Mouse (Mus musculus) Patski (cell line): ENCODE data around the gene Smyd1. TPM values are rescaled to one million over a fixed set of nuclear protein-coding genes. Genes with fewer than 3 reads are reported as not detected.
"Not testable (repeated sequence)": the region's sequence is repeated elsewhere in the genome, so short reads cannot be mapped to it uniquely, and the experiment has no call there.

Source experiments
- ATAC-seq: fragments of 100-300 bp; one replicate; pipeline ENCODE4 v1.8.0; 2021
- CTCF ChIA-PET: fragments of 350-600 bp; sonication (Branson Sonifier 250); formaldehyde crosslinking; loops from one replicate; lab custom pipeline; 2022; ENCODE audit warnings: inconsistent platforms; lab: Charles Lee
- POLR2A ChIA-PET: fragments of 350-600 bp; sonication (Branson Sonifier 250); formaldehyde crosslinking; loops from one replicate; lab custom pipeline; 2022; ENCODE audit warnings: antibody characterized with exemption, inconsistent platforms; lab: Charles Lee
- DNase-seq: peaks from one replicate; pipeline ENCODE4 v3.0.0-alpha.2; 2011; ENCODE audit warnings: low read depth, low spot score
- H3K27me3 ChIP-seq: fragments of 371-371 bp; one replicate; pipeline ENCODE4 v1.5.1; 2021
- CTCF ChIP-seq: fragments of 100-300 bp; IDR thresholded peaks from one replicate; pipeline ENCODE4 v1.5.1; 2021
- in situ Hi-C: fragments of 300-500 bp; cut with MboI; formaldehyde crosslinking; loops from 3 replicates; pipeline ENCODE4 v1.11.1; 2018; ENCODE audit warnings: low pct_unique_long_range_greater_than_20kb, mixed read lengths
- polyA plus RNA-seq: library from polyadenylated mRNA; unstranded; gene quantifications from one replicate; pipeline ENCODE4 v1.2.3, GENCODE M21; 2021

The Smyd1 gene
- polyA plus RNA-seq, 1 experiment from 2014 or later = 0.71 TPM

- H3K27me3 ChIP-seq = no peaks in the 10 kb centered on the region
- in situ Hi-C loops = loop anchor here (5.0 kb wide), 1 partner anchor 111 kb away; no protein-coding TSS in a partner anchor
- ATAC-seq (no peak), DNase-seq (no peak)
- TF ChIP-seq CTCF = no peak
- POLR2A ChIA-PET = no interaction called here
- CTCF ChIA-PET = no interaction called here
These were observed 48.3 kb downstream of the Smyd1 start for GRCm38 (mm10) chr6:71273715-71274114.

- POLR2A ChIA-PET = interaction anchor here (0.5 to 1.4 kb wide), 5 partner anchors 15 to 123 kb away, joined by 3 read pairs; no protein-coding TSS in a partner anchor
- TF ChIP-seq CTCF = no peak
- in situ Hi-C loops = loop anchor here (5.0 kb wide), 1 partner anchor 110 kb away; no protein-coding TSS in a partner anchor
- ATAC-seq (no peak), DNase-seq (no peak)
- CTCF ChIA-PET = interaction anchor here (0.9 to 1.2 kb wide), 3 partner anchors 15 to 128 kb away, joined by 3 to 4 read pairs (median 3); no protein-coding TSS in a partner anchor
- H3K27me3 ChIP-seq = no peaks in the 10 kb centered on the region
These were observed 49.7 kb downstream of the Smyd1 start for GRCm38 (mm10) chr6:71272316-71272741.

GRCm38 (mm10) chr6:71271389-71272315, 50.4 kb downstream of the Smyd1 start, which contains the start of gene Krcc1:
TSS of gene Krcc1 (plus strand) at chr6:71271677.
- ChIA-PET CTCF (interaction anchor here (0.8 to 0.9 kb wide), 2 partner anchors 47 to 104 kb away, joined by 3 read pairs; no protein-coding TSS in a partner anchor), POLR2A (interaction anchor here (0.6 to 1.4 kb wide), 7 partner anchors 10 to 165 kb away, joined by 3 to 5 read pairs (median 3); no protein-coding TSS in a partner anchor)
- DNase-seq = peak; percentile 70
- TF ChIP-seq CTCF = no peak
- ATAC-seq = peak; percentile 90
- in situ Hi-C loops = loop anchor here (5.0 kb wide), 1 partner anchor 109 kb away; no protein-coding TSS in a partner anchor
- H3K27me3 ChIP-seq = no peaks in the 10 kb centered on the region

- ChIA-PET POLR2A (interaction anchor here (0.5 to 1.0 kb wide), 4 partner anchors 9 to 166 kb away, joined by 3 to 5 read pairs (median 3); no protein-coding TSS in a partner anchor), CTCF (interaction anchor here (0.8 to 0.9 kb wide), 2 partner anchors 46 to 103 kb away, joined by 3 read pairs; no protein-coding TSS in a partner anchor)
- ATAC-seq (no peak), DNase-seq (no peak)
- H3K27me3 ChIP-seq = no peaks in the 10 kb centered on the region
- in situ Hi-C loops = loop anchor here (5.0 kb wide), 1 partner anchor 109 kb away; no protein-coding TSS in a partner anchor
- no peak for TF ChIP-seq CTCF
These were observed 51.0 kb downstream of the Smyd1 start for GRCm38 (mm10) chr6:71271057-71271388.

- no peaks in the 10 kb centered on the region for H3K27me3 ChIP-seq
- no peak for DNase-seq
- ChIA-PET POLR2A (interaction anchor here (0.5 to 1.0 kb wide), 3 partner anchors 9 to 119 kb away, joined by 3 read pairs; no protein-coding TSS in a partner anchor), CTCF (interaction anchor here (0.8 to 1.9 kb wide), 3 partner anchors 46 to 106 kb away, joined by 3 to 6 read pairs (median 3); no protein-coding TSS in a partner anchor)
- ATAC-seq = no peak
- in situ Hi-C loops = loop anchor here (5.0 kb wide), 1 partner anchor 108 kb away; no protein-coding TSS in a partner anchor
- TF ChIP-seq CTCF = no peak
These were observed 51.6 kb downstream of the Smyd1 start for GRCm38 (mm10) chr6:71270301-71271056.

- DNase-seq, H3K27me3 ChIP-seq, ATAC-seq, POLR2A ChIA-PET: not testable (repeated sequence)
- in situ Hi-C loops = loop anchor here (5.0 kb wide), 1 partner anchor 107 kb away; no protein-coding TSS in a partner anchor
- CTCF ChIA-PET = interaction anchor here (1.3 to 2.5 kb wide), 5 partner anchors 15 to 105 kb away, joined by 3 to 9 read pairs (median 6); no protein-coding TSS in a partner anchor
These were observed 52.4 kb downstream of the Smyd1 start for GRCm38 (mm10) chr6:71269686-71270050.

GRCm38 (mm10) chr6:71268929-71269685, 52.9 kb downstream of the Smyd1 start:
- POLR2A ChIA-PET = no interaction called here
- no peak for ATAC-seq
- CTCF ChIA-PET = interaction anchor here (1.3 to 2.5 kb wide), 5 partner anchors 15 to 105 kb away, joined by 3 to 9 read pairs (median 6); no protein-coding TSS in a partner anchor
- H3K27me3 ChIP-seq = no peaks in the 10 kb centered on the region
- no peak for DNase-seq
- TF ChIP-seq CTCF = peak; percentile 66
- in situ Hi-C loops = no loop called here

- CTCF ChIA-PET = interaction anchor here (2.2 to 2.5 kb wide), 2 partner anchors 13 to 101 kb away, joined by 8 to 9 read pairs; no protein-coding TSS in a partner anchor
- in situ Hi-C loops, H3K27me3 ChIP-seq, ATAC-seq, POLR2A ChIA-PET, DNase-seq: not testable (repeated sequence)
These were observed 54.4 kb downstream of the Smyd1 start for GRCm38 (mm10) chr6:71267603-71268002.
